Mouse (Mus musculus) cortical plate, adult 2 months (tissue): ENCODE measurements around the gene Peli1.

ENCODE experiments used
- CTCF ChIP-seq: fragments of 200-500 bp; IDR thresholded peaks from 2 replicates; pipeline ENCODE4 v1.5.1; 2011; ENCODE audit warnings: mild to moderate bottlenecking, control low read depth, low read length; ENCODE audit not compliant: insufficient read depth; ENCODE audit errors: extremely low read depth
- POLR2A ChIP-seq: fragments of 200-500 bp; IDR thresholded peaks from 2 replicates; pipeline ENCODE4 v1.6.1; 2011; ENCODE audit warnings: mild to moderate bottlenecking, low read length, control low read depth; ENCODE audit not compliant: insufficient read depth; ENCODE audit errors: extremely low read depth

GRCm38 (mm10) chr11:21082711-21083110, 8.4 kb upstream of the Peli1 start:
- no peak for TF ChIP-seq CTCF
- TF ChIP-seq POLR2A: no peak
